Mouse (Mus musculus): ENCODE measurements around the gene Ctso. TPM values are rescaled to one million over a fixed set of nuclear protein-coding genes. Genes with fewer than 3 reads are reported as not detected.

Gene Ctso
- polyA plus RNA-seq, 1 experiment = 2.0 TPM

DNA sequence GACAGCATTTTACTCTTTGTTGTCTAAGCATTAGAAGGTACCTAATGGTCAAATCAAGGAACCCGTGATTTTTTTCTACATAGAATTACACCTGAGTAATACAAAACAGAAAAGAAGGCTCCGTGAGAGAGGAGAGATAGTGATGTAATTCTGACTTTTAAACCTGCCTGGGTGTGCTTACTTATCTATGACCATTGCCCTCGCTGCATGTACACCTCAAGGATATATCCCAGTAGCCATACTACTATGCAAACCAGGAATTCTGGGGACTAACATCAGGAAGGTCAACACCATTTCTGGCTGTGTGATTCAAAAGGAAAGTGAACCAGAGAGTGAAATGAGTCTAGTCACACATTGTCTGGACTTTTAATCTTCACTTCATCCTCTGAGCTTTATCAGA lies 9.9 kb downstream of the Ctso start:
- no peaks in the 10 kb centered on the region for H3K27me3 ChIP-seq (ENCODE audit: control insufficient read depth, insufficient read depth, low read length, poor library complexity, severe bottlenecking)
- TF ChIP-seq EP300 (IDR thresholded peaks at IDR 0.05; ENCODE audit: insufficient read depth, low read depth, low read length) (no peak), POLR2A (IDR thresholded peaks at IDR 0.05; ENCODE audit: insufficient read depth, low read length) (no peak), CTCF (IDR thresholded peaks at IDR 0.05; ENCODE audit: low read depth, low read length) (no peak)
- H3K27ac ChIP-seq (ENCODE audit: insufficient read depth, low read length) = no peak overlapping the region

DNA sequence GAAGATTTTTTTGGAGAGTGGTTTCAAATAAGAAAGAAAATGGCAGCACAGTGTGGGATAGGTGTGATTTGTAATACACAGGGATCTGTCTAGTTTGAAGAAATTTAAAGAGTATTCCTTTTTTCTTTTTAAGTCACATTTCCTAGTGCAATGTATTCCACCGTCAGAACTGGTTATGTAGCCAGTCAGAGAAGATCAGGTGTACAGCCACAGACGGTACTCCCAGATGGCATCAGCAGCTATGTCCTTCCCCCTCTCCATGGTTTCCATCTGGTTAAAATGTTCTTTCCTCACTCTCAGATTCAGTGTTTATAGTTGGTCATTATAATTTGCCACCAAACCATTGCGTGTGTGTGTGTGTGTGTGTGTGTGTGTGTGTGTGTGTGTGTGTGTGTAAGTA lies 10.7 kb downstream of the Ctso start:
- H3K9ac ChIP-seq (ENCODE audit: low read depth, poor library complexity, severe bottlenecking) = no peak overlapping the region
- no peaks in the 10 kb centered on the region for H3K4me1 ChIP-seq (ENCODE audit: control insufficient read depth, insufficient read depth, low read length)
- no peaks in the 10 kb centered on the region for H3K36me3 ChIP-seq (ENCODE audit: control insufficient read depth, insufficient read depth, low read length, poor library complexity, severe bottlenecking)
- no peak overlapping the region for H3K27ac ChIP-seq (ENCODE audit: insufficient read depth, low read length)
- no peaks in the 10 kb centered on the region for H3K27me3 ChIP-seq (ENCODE audit: control insufficient read depth, insufficient read depth, low read length, poor library complexity, severe bottlenecking)
- H3K4me3 ChIP-seq (ENCODE audit: low read depth, low read length) = no peak overlapping the region
- no peak for TF ChIP-seq EP300 (IDR thresholded peaks at IDR 0.05; ENCODE audit: insufficient read depth, low read depth, low read length)
- TF ChIP-seq POLR2A (IDR thresholded peaks at IDR 0.05; ENCODE audit: insufficient read depth, low read length) = no peak
- no peak for TF ChIP-seq CTCF (IDR thresholded peaks at IDR 0.05; ENCODE audit: low read depth, low read length)
- H3K9me3 ChIP-seq (replicated peaks; ENCODE audit: control insufficient read depth, insufficient read depth, low read length, poor library complexity, severe bottlenecking) = no peaks in the 10 kb centered on the region

More for the DNA sequence above, 9.9 kb downstream of the Ctso start:
- no peaks in the 10 kb centered on the region for H3K9me3 ChIP-seq (replicated peaks; ENCODE audit: control insufficient read depth, insufficient read depth, low read length, poor library complexity, severe bottlenecking)
- H3K4me1 ChIP-seq (ENCODE audit: control insufficient read depth, insufficient read depth, low read length) = no peaks in the 10 kb centered on the region
- no peak overlapping the region for H3K4me3 ChIP-seq (ENCODE audit: low read depth, low read length)
- no peak overlapping the region for H3K9ac ChIP-seq (ENCODE audit: low read depth, poor library complexity, severe bottlenecking)
- H3K36me3 ChIP-seq (ENCODE audit: control insufficient read depth, insufficient read depth, low read length, poor library complexity, severe bottlenecking) = no peaks in the 10 kb centered on the region

DNA sequence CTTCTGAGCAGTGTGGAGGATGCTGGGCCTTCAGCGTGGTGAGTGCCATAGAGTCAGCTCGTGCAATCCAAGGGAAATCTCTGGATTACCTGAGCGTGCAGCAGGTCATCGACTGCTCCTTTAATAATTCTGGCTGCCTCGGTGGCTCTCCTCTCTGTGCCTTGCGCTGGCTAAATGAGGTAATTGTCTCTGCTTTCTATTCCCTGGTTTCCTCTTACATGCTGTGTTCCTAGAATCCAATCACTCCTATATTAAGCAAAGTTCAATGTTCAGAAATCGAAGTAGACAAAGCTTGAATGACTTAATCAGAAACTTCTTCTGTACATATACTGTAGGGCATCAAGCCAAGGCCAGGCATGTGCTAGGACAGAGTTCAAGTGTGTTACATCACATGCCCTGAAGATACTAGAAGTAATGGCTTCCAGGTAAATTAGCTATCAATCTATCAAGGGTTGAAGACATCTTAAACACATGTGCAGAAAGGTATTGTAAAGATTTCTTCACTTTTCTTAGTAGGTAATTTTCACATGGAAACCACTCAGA lies 12.5 kb downstream of the Ctso start:
- Histone ChIP-seq H3K9ac (ENCODE audit: low read depth, poor library complexity, severe bottlenecking) (no peak overlapping the region), H3K9me3 (replicated peaks; ENCODE audit: control insufficient read depth, insufficient read depth, low read length, poor library complexity, severe bottlenecking) (no peaks in the 10 kb centered on the region)
- TF ChIP-seq EP300 (IDR thresholded peaks at IDR 0.05; ENCODE audit: insufficient read depth, low read depth, low read length) (no peak), CTCF (IDR thresholded peaks at IDR 0.05; ENCODE audit: low read depth, low read length) (no peak), POLR2A (IDR thresholded peaks at IDR 0.05; ENCODE audit: insufficient read depth, low read length) (no peak)

DNA sequence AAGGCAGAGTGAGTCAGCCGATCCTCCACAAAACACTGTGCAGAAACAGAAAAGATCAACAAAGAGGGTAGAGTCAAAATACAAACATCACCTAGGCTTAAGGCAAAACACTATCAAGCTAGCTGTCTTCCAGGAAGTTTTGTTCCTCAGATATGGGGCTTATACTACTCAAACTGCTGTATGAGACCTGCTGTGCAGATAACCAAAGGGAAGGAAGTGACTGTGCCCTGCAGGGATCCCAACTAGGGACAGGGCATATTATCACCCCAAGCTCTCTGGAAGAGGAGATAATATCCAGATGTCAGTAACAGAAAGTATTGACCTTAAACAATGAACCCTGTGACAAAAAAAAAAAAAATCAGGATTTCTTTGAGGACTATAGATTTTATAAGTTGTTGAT lies 16.6 kb downstream of the Ctso start:
- Histone ChIP-seq H3K27me3 (ENCODE audit: control insufficient read depth, insufficient read depth, low read length, poor library complexity, severe bottlenecking) (no peaks in the 10 kb centered on the region), H3K4me1 (ENCODE audit: control insufficient read depth, insufficient read depth, low read length) (no peaks in the 10 kb centered on the region), H3K27ac (ENCODE audit: insufficient read depth, low read length) (no peak overlapping the region), H3K36me3 (ENCODE audit: control insufficient read depth, insufficient read depth, low read length, poor library complexity, severe bottlenecking) (no peaks in the 10 kb centered on the region), H3K4me3 (ENCODE audit: low read depth, low read length) (no peak overlapping the region), H3K9ac (ENCODE audit: low read depth, poor library complexity, severe bottlenecking) (no peak overlapping the region), H3K9me3 (replicated peaks; ENCODE audit: control insufficient read depth, insufficient read depth, low read length, poor library complexity, severe bottlenecking) (no peaks in the 10 kb centered on the region)
- no peak for TF ChIP-seq EP300 (IDR thresholded peaks at IDR 0.05; ENCODE audit: insufficient read depth, low read depth, low read length)
- no peak for TF ChIP-seq POLR2A (IDR thresholded peaks at IDR 0.05; ENCODE audit: insufficient read depth, low read length)
- TF ChIP-seq CTCF (IDR thresholded peaks at IDR 0.05; ENCODE audit: low read depth, low read length) = no peak

More for the DNA sequence above, 12.5 kb downstream of the Ctso start:
- no peaks in the 10 kb centered on the region for H3K4me1 ChIP-seq (ENCODE audit: control insufficient read depth, insufficient read depth, low read length)
- H3K27me3 ChIP-seq (ENCODE audit: control insufficient read depth, insufficient read depth, low read length, poor library complexity, severe bottlenecking) = no peaks in the 10 kb centered on the region
- no peaks in the 10 kb centered on the region for H3K36me3 ChIP-seq (ENCODE audit: control insufficient read depth, insufficient read depth, low read length, poor library complexity, severe bottlenecking)
- no peak overlapping the region for H3K4me3 ChIP-seq (ENCODE audit: low read depth, low read length)
- H3K27ac ChIP-seq (ENCODE audit: insufficient read depth, low read length) = no peak overlapping the region

DNA sequence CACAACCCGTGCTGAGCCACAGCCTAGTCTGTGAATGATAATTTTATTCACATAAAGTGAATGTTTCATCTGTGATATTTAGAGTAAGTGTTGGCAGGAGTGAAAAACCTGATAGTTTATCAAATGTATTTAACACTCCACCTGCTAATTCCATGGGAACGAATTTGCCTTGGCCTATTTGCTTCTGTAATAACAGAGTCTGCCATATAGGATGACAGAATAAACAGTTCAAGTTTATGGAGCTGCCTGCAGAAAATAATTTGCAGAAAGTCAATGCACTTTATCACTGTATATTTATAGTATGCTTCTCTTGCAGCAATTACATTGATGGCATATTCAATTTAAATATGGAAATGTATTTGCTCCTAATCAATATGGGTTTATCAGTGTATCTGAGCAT lies 19.4 kb downstream of the Ctso start:
- Histone ChIP-seq H3K27me3 (ENCODE audit: control insufficient read depth, insufficient read depth, low read length, poor library complexity, severe bottlenecking) (no peaks in the 10 kb centered on the region), H3K9ac (ENCODE audit: low read depth, poor library complexity, severe bottlenecking) (no peak overlapping the region), H3K9me3 (replicated peaks; ENCODE audit: control insufficient read depth, insufficient read depth, low read length, poor library complexity, severe bottlenecking) (no peaks in the 10 kb centered on the region), H3K27ac (ENCODE audit: insufficient read depth, low read length) (no peak overlapping the region), H3K4me3 (ENCODE audit: low read depth, low read length) (no peak overlapping the region), H3K4me1 (ENCODE audit: control insufficient read depth, insufficient read depth, low read length) (no peaks in the 10 kb centered on the region), H3K36me3 (ENCODE audit: control insufficient read depth, insufficient read depth, low read length, poor library complexity, severe bottlenecking) (no peaks in the 10 kb centered on the region)
- TF ChIP-seq EP300 (IDR thresholded peaks at IDR 0.05; ENCODE audit: insufficient read depth, low read depth, low read length) = no peak
- TF ChIP-seq POLR2A (IDR thresholded peaks at IDR 0.05; ENCODE audit: insufficient read depth, low read length) = no peak
- TF ChIP-seq CTCF (IDR thresholded peaks at IDR 0.05; ENCODE audit: low read depth, low read length) = no peak

DNA sequence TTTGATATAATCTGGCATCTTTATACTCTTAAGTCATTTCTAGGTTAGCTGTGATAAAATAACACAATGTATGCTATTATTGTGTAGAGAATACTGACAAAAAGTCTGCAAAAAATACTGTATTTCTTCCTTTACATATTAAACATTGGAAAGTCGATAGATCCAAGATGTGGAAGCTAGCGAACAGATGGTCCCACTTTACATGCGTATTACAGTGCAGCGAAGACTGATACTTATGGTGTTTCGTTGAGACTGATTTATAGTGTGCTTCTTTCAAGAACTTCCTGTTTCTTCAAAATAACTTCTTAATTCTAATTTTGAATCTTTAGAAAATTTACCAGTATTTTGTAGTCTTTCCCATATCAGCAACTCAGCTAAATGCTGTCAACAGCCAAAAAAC lies 25.1 kb downstream of the Ctso start:
- Histone ChIP-seq H3K27me3 (ENCODE audit: control insufficient read depth, insufficient read depth, low read length, poor library complexity, severe bottlenecking) (no peaks in the 10 kb centered on the region), H3K9me3 (replicated peaks; ENCODE audit: control insufficient read depth, insufficient read depth, low read length, poor library complexity, severe bottlenecking) (no peaks in the 10 kb centered on the region), H3K4me1 (ENCODE audit: control insufficient read depth, insufficient read depth, low read length) (no peaks in the 10 kb centered on the region), H3K9ac (ENCODE audit: low read depth, poor library complexity, severe bottlenecking) (no peak overlapping the region), H3K36me3 (ENCODE audit: control insufficient read depth, insufficient read depth, low read length, poor library complexity, severe bottlenecking) (no peaks in the 10 kb centered on the region), H3K27ac (ENCODE audit: insufficient read depth, low read length) (no peak overlapping the region), H3K4me3 (ENCODE audit: low read depth, low read length) (no peak overlapping the region)
- TF ChIP-seq CTCF (IDR thresholded peaks at IDR 0.05; ENCODE audit: low read depth, low read length) (no peak), POLR2A (IDR thresholded peaks at IDR 0.05; ENCODE audit: insufficient read depth, low read length) (no peak), EP300 (IDR thresholded peaks at IDR 0.05; ENCODE audit: insufficient read depth, low read depth, low read length) (no peak)

Measured in ES-Bruce4 (cell line).